Mouse (Mus musculus): ENCODE measurements at regions not wholly inside any gene's neighbourhood (a gene's known extent, or its start where the extent isn't known, plus 50 kb on each side); places are given as distances from the start of the nearest gene placed in this dataset.
"Not testable (repeated sequence)": the region's sequence is repeated elsewhere in the genome, so short reads cannot be mapped to it uniquely, and the experiment has no call there.

DNA sequence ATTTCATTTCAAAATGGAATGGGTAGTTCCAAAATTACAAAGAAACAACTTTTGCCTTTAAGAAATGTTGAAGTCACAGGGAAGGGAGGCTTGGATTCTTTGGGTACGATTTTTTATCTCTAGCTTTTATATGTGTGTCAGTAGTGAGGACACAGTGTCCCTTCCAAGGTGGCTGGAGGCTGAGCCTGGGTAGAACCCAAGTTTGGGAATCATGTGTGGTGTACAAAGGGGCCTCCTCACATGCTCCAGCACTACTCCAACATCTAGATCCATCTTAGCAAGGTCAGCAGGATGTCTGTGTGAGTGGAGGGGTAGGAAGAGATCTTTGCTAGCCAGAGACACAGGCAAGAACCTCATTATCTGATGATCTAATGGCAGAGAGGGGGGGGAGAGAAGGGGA is 134.5 kb upstream of the Tas2r119 start:
- ATAC-seq (ENCODE audit: insufficient number of reproducible peaks, low FRiP score, low TSS enrichment): no peak

DNA sequence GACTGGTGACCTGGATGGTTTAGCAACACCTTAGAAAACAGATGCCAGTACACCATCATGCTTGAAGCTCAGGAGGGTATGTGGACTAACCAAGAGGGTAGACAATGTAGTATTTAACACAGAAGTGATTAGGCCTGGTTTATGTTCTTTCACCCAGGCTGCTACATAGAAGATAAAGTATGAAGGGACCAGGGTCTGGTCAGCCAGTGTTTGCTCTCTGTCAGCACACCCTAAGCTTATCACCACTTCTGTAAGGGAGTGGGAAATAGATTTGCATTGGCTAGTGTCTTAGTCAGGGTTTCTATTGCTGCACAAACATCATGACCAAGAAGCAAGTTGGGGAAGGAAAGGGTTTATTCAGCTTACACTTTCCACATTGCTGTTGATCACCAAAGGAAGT is 133.9 kb upstream of the Tas2r119 start:
- ATAC-seq (ENCODE audit: insufficient number of reproducible peaks, low FRiP score, low TSS enrichment): no peak

DNA sequence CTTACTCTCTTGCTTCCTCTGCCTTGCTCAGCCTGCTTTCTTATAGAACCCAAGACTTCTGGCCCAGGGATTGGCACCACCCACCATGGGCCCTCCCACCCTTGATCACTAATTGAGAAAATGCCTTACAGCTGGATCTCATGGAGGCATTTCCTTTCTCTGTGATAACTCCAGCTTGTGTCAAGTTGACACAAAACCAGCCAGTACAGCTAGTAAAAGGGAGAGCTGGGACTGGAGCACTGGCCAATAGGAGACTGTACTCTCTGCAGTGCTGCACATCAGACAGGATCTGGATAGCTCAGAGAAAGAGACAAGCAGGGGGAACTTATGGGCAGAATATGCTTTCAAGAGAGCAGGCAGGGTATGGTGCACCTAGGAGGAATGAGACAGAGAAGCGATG is 133.4 kb upstream of the Tas2r119 start:
- not testable (repeated sequence) for ATAC-seq (ENCODE audit: insufficient number of reproducible peaks, low FRiP score, low TSS enrichment)

DNA sequence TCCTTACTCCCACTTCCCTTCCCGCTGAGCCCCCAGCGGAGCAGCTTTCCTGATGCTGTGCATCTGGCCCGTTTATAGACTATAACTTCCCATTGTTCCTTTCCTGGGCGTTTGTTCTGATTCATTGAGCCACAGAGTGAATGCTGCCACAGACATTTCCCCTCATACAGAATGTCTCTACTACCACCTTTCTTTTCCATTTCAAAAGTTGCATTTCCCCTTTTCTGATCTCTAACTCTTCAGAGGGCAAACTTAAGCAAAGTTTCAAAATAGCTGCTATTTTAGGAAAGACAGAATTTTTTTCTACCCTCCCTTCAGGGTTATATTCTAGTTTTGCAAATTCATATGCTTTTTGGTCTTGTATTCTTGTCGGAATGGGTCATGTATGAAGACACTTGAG is 128.3 kb upstream of the Tas2r119 start:
- no peak for ATAC-seq (ENCODE audit: insufficient number of reproducible peaks, low FRiP score, low TSS enrichment)

DNA sequence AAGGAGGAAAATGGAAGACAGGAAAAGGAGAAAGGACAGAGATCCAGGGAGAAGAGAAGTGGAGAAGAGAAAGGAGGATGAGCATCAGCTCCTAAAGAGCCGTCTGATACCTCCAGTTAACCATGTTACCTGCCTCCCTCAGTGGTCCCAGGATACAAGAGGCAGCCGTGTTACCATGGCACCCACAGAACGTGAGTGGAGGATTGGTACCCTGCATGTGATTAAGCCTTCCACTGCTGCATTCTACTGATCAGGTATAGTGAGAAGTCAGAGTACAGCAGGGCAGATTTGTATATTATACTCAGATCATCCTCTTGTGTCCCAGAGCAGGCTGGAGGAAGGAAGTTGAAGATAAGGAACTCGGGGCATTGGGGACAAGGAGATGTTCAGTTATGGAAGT is 115.5 kb upstream of the Tas2r119 start:
- no peak for ATAC-seq (ENCODE audit: insufficient number of reproducible peaks, low FRiP score, low TSS enrichment)

DNA sequence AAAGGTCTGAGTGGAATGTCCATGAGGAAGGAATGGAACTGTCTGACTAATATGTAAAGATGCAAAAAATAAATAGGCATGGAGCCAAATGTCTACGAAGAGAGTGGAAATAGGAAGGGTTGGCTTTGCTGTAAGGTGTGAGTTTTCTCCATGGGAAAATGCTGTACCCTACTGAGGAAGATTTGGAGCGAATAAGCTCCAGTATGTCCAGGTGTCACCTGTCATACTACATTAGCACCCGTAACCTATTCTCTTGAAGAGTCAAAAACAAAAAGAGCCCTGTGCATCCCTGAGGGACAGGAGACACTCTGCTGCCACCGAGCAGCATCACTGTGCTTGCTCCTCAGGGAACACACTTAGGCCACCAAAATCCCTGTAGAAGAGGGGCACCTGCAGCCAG is 95.0 kb upstream of the Tas2r119 start:
- peak; percentile 83 for ATAC-seq (ENCODE audit: insufficient number of reproducible peaks, low FRiP score, low TSS enrichment)

DNA sequence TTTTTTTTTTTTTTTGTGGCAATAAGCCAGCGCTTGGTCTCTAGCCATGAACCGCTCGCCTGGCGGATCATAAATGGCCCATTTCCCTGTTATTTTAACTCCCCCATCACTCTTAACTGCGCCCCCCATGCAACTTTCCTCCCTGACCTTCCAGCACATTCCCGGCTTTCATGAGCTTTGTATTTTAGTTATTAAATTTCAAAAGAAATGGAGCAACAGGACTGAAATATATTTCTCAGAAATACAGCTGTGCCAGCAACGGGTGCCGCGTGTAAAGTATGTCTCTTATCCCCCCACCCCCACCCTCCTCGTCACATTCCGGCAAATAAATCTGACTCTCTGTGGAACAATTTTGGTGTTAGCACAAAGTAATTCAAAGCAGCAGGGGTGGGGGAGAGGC is 83.2 kb upstream of the Tas2r119 start:
- no peak for ATAC-seq (ENCODE audit: insufficient number of reproducible peaks, low FRiP score, low TSS enrichment)

DNA sequence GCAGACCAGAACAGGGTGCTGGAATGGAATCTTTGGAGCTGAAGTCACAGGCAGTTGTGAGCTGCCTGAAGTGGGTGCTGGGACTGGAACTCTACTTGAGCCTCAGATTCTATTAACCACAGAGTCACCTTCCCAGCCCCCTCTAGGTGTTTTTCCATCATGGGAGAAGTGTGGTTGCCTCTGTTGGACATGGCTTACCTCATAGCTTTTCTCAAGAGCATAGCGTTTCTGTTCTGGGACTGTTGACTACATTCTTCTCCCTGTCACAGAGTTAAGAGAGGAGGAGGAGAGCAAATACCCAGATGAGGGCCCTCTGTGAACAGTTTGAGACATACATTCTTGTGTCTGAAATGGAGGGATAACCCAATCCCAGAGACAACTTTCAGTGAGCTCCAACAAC is 81.5 kb upstream of the Tas2r119 start:
- ATAC-seq (ENCODE audit: insufficient number of reproducible peaks, low FRiP score, low TSS enrichment): no peak

DNA sequence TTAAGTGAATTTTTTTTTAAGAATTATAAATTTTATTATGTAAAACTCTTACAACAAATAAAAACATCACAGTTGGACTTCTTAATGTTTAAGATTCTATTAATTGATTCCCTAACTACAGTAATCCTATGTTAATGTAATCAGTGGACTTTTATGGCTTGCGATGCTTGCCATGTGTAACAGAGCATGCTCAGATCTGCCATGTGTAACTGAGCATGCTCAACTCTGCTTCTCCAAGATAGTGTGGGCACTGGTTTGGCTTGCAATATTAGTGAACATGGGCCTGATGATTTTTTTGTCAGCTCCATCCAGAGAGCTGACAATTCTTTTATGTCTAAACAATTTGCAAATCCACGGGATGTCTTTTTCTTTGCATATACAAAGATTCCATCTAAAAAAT is 66.4 kb upstream of the Tas2r119 start:
- no peak for ATAC-seq (ENCODE audit: insufficient number of reproducible peaks, low FRiP score, low TSS enrichment)
